Mouse (Mus musculus): ENCODE results near the gene Lrmda.

GRCm38 (mm10) chr14:22578224-22578623 lies 558.7 kb downstream of the Lrmda start:
- TF ChIP-seq CTCF (IDR thresholded peaks at IDR 0.05; ENCODE audit: low read depth, low read length) (peak; percentile 92), POLR2A (IDR thresholded peaks at IDR 0.05; ENCODE audit: borderline replicate concordance, low read depth, low read length) (no peak)
